Mouse (Mus musculus) forebrain, postnatal 0 days (tissue): ENCODE results near the gene Tnni2. TPM values are rescaled to one million over a fixed set of nuclear protein-coding genes. Genes with fewer than 3 reads are reported as not detected.

Source experiments
- ATAC-seq: fragments of 200-750 bp; cut with Nextera tagmentation; 2 replicates; pipeline ENCODE4 v1.8.0; 2017; ENCODE audit warnings: mild to moderate bottlenecking, moderate library complexity
- DNase-seq: peaks from one replicate; pipeline ENCODE4 v3.0.0-alpha.2; 2015
- H3K27ac ChIP-seq: fragments of 300-500 bp; sonication (generic); 2 replicates; pipeline ENCODE4 v1.5.1; 2014; ENCODE audit warnings: low read depth, mild to moderate bottlenecking, antibody characterized with exemption, low read length, moderate library complexity, mixed read lengths
- H3K27me3 ChIP-seq: fragments of 300-500 bp; sonication (generic); 2 replicates; pipeline ENCODE4 v1.6.1; 2014; ENCODE audit warnings: mild to moderate bottlenecking, low read length, mixed read lengths; ENCODE audit not compliant: insufficient read depth
- H3K36me3 ChIP-seq: fragments of 300-500 bp; sonication (generic); 2 replicates; pipeline ENCODE4 v1.6.1; 2014; ENCODE audit warnings: mild to moderate bottlenecking, moderate library complexity; ENCODE audit not compliant: insufficient read depth
- H3K4me1 ChIP-seq: fragments of 300-500 bp; sonication (generic); 2 replicates; pipeline ENCODE4 v1.6.1; 2014; ENCODE audit warnings: antibody characterized with exemption; ENCODE audit not compliant: insufficient read depth
- H3K4me2 ChIP-seq: fragments of 300-500 bp; sonication (generic); 2 replicates; pipeline ENCODE4 v1.6.1; 2014; ENCODE audit warnings: low read depth, mild to moderate bottlenecking, moderate library complexity
- H3K4me3 ChIP-seq: fragments of 300-500 bp; sonication (generic); 2 replicates; pipeline ENCODE4 v1.5.1; 2014; ENCODE audit warnings: low read depth, low read length, mixed read lengths
- H3K9ac ChIP-seq: fragments of 300-500 bp; sonication (generic); 2 replicates; pipeline ENCODE4 v1.6.1; 2014; ENCODE audit warnings: mild to moderate bottlenecking
- H3K9me3 ChIP-seq: fragments of 300-500 bp; sonication (generic); 2 replicates; pipeline ENCODE4 v1.6.1; 2016; ENCODE audit warnings: low read length
- CTCF ChIP-seq: sonication (generic); IDR thresholded peaks from 2 replicates; pipeline ENCODE4 v1.5.1; 2016; ENCODE audit warnings: antibody characterized with exemption, control low read depth, low read depth
- WGBS: fragments of 180-500 bp; shearing (Covaris S2); extraction: QIAGEN DNeasy Blood & Tissue Kit; methylation state at CpG from one replicate; pipeline ENCODE4 v1.1.7; 2014; 5-methylcytosine and 5-hydroxymethylcytosine counted together
- polyA plus RNA-seq: library from polyadenylated mRNA; unstranded; fragments of >200 nt; fragmentation: Nextera tagmentation; extraction: Ambion mirVana; gene quantifications from 2 replicates; pipeline ENCODE4 v1.2.1, GENCODE M21; 2015
- total RNA-seq: library from RNA; depleted of rRNA; stranded (reverse); fragments of >200 nt; gene quantifications from 2 replicates; pipeline ENCODE4 v1.2.3, GENCODE M21; 2014

Tnni2 gene
- total and polyA plus RNA-seq, 2 experiments from 2014 or later, result 0.21 to 0.33 TPM

DNA sequence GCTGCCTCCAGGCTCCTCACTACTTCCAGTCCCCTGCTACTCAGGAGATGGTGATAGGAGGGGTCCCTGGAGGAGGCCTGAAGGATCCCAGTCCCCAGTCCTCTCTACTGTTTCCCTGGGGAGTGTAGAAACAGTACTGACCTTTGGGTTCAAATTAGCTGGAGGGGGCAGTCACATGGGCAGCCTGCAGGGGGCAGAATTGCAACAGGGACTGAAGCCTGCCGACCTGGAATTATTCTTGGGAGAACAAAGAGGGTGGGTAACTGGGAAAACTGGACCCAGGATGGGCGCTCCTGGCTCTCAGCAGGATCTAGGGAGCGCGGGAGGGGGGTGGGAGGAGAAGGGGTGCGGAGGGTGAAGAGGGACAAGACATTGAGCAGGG is 39.6 kb downstream of the Tnni2 start:
- Histone ChIP-seq H3K27ac (peak overlapping the region; percentile 59), H3K9me3 (no peaks in the 10 kb centered on the region), H3K4me3 (peak overlapping the region; percentile 21), H3K9ac (peak overlapping the region; percentile 56), H3K4me2 (peak overlapping the region; percentile 61), H3K4me1 (peaks cover 13% of the 10 kb centered on the region; the same call in 1 of the 2 replicates), H3K27me3 (no peaks in the 10 kb centered on the region), H3K36me3 (no peaks in the 10 kb centered on the region)
- peak; percentile 63 for TF ChIP-seq CTCF
- ATAC-seq (peak; percentile 17; the same call in 1 of the 2 replicates), DNase-seq (peak; percentile 50)
- 17% methylated on average over 5 of the region's 5 CpGs for WGBS

GRCm38 (mm10) chr7:142481568-142482255 is 40.1 kb downstream of the Tnni2 start:
- DNase-seq (peak; percentile 63), ATAC-seq (peak; percentile 76)
- no peaks in the 10 kb centered on the region for H3K27me3 ChIP-seq
- 5% methylated on average over 22 of the region's 22 CpGs for WGBS
- H3K4me1 ChIP-seq, result peaks cover 13% of the 10 kb centered on the region; the same call in 1 of the 2 replicates
- H3K27ac ChIP-seq, result peak overlapping the region; percentile 59
- no peak for TF ChIP-seq CTCF
- H3K36me3 ChIP-seq, result no peaks in the 10 kb centered on the region
- H3K9me3 ChIP-seq, result no peaks in the 10 kb centered on the region
- H3K4me3 ChIP-seq, result peak overlapping the region; percentile 21
- peak overlapping the region; percentile 61 for H3K4me2 ChIP-seq
- H3K9ac ChIP-seq, result peak overlapping the region; percentile 56

GRCm38 (mm10) chr7:142482256-142482609 is 40.6 kb downstream of the Tnni2 start:
- WGBS, result 25% methylated on average over 6 of the region's 6 CpGs
- ATAC-seq (peak; percentile 56), DNase-seq (peak; percentile 55)
- Histone ChIP-seq H3K4me2 (peak overlapping the region; percentile 61), H3K4me3 (no peak overlapping the region), H3K4me1 (peaks cover 13% of the 10 kb centered on the region; the same call in 1 of the 2 replicates), H3K9me3 (no peaks in the 10 kb centered on the region), H3K27me3 (no peaks in the 10 kb centered on the region), H3K9ac (peak overlapping the region; percentile 56), H3K27ac (peak overlapping the region; percentile 59; the same call in 1 of the 2 replicates), H3K36me3 (no peaks in the 10 kb centered on the region)
- no peak for TF ChIP-seq CTCF

- Histone ChIP-seq H3K4me3 (no peak overlapping the region), H3K4me2 (no peak overlapping the region), H3K27ac (no peak overlapping the region), H3K9ac (no peak overlapping the region), H3K4me1 (peaks cover 13% of the 10 kb centered on the region; the same call in 1 of the 2 replicates), H3K36me3 (no peaks in the 10 kb centered on the region), H3K27me3 (no peaks in the 10 kb centered on the region), H3K9me3 (no peaks in the 10 kb centered on the region)
- ATAC-seq, result no peak
- no peak for DNase-seq
- 52% methylated on average over 11 of the region's 11 CpGs for WGBS
- TF ChIP-seq CTCF, result no peak
Observed at GRCm38 (mm10) chr7:142483136-142483535, 41.5 kb downstream of the Tnni2 start.

DNA sequence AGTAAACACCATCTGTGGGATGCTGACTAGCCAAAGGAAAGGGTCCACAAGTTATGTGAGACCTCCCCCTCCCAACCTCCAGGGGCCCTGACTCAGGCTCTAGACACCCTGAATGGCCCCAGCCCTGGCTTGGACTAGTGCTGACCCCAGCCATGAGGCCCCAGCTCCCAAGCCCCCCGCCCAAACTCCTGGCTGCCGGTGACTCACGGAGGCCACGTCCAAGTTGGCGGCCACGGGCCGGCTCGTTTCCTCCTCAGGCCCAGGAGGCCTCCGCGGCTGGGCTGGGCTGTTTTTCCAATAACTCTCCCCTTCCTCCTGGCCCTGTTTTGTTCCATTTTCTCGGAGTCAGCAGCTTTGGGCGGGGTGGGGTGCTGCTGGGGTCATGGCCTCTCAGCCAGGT is 43.2 kb downstream of the Tnni2 start:
- Histone ChIP-seq H3K4me3 (no peak overlapping the region), H3K4me2 (no peak overlapping the region), H3K9ac (no peak overlapping the region), H3K4me1 (peaks cover 13% of the 10 kb centered on the region; the same call in 1 of the 2 replicates), H3K27ac (no peak overlapping the region), H3K27me3 (no peaks in the 10 kb centered on the region), H3K9me3 (no peaks in the 10 kb centered on the region), H3K36me3 (no peaks in the 10 kb centered on the region)
- DNase-seq (no peak), ATAC-seq (no peak)
- 87% methylated on average over 12 of the region's 12 CpGs for WGBS
- TF ChIP-seq CTCF, result no peak

GRCm38 (mm10) chr7:142486751-142487162 is 45.1 kb downstream of the Tnni2 start:
- 72% methylated on average over 8 of the region's 8 CpGs for WGBS
- TF ChIP-seq CTCF, result no peak
- DNase-seq (no peak), ATAC-seq (no peak)
- Histone ChIP-seq H3K27me3 (no peaks in the 10 kb centered on the region), H3K4me1 (peaks cover 6% of the 10 kb centered on the region; the same call in 1 of the 2 replicates), H3K9me3 (no peaks in the 10 kb centered on the region), H3K4me3 (no peak overlapping the region), H3K27ac (no peak overlapping the region), H3K9ac (no peak overlapping the region), H3K36me3 (no peaks in the 10 kb centered on the region), H3K4me2 (no peak overlapping the region)

GRCm38 (mm10) chr7:142487341-142487859 is 45.8 kb downstream of the Tnni2 start:
- H3K9ac ChIP-seq, result no peak overlapping the region
- no peaks in the 10 kb centered on the region for H3K27me3 ChIP-seq
- 10% methylated on average over 9 of the region's 9 CpGs for WGBS
- ATAC-seq (peak; percentile 88), DNase-seq (peak; percentile 65)
- no peak overlapping the region for H3K4me3 ChIP-seq
- no peaks in the 10 kb centered on the region for H3K36me3 ChIP-seq
- peak; percentile 72 for TF ChIP-seq CTCF
- peak overlapping the region; percentile 24; the same call in 1 of the 2 replicates for H3K4me2 ChIP-seq
- H3K4me1 ChIP-seq, result 0 out of 2 replicates have a peak, but pooled peaks cover under 1% of the 10 kb centered on the region
- no peaks in the 10 kb centered on the region for H3K9me3 ChIP-seq
- no peak overlapping the region for H3K27ac ChIP-seq
